Mouse (Mus musculus) CH12.LX (cell line): ENCODE measurements around the gene Dglucy.

Experiments
- EP300 ChIP-seq: IDR thresholded peaks from 2 replicates; pipeline ENCODE4 v1.6.1; 2011; ENCODE audit warnings: low read length, improper control_type of control experiment
- ETS1 ChIP-seq: conservative IDR thresholded peaks from 2 replicates; pipeline ENCODE4 v1.6.1; 2012; ENCODE audit warnings: low read depth, mild to moderate bottlenecking, inconsistent platforms, low read length, improper control_type of control experiment, moderate library complexity
- KAT2A ChIP-seq: IDR thresholded peaks from 2 replicates; pipeline ENCODE4 v1.6.1; 2012; ENCODE audit warnings: low read length, improper control_type of control experiment, inconsistent platforms; ENCODE audit not compliant: insufficient replicate concordance
- POLR2A ChIP-seq: IDR thresholded peaks from 2 replicates; pipeline ENCODE4 v1.6.1; 2011; ENCODE audit warnings: low read depth, mild to moderate bottlenecking, improper control_type of control experiment, low read length

GRCm38 (mm10) chr12:100877936-100878335 is 99.1 kb downstream of the Dglucy start:
- no peak for TF ChIP-seq KAT2A
- TF ChIP-seq POLR2A, result no peak
- TF ChIP-seq ETS1, result no peak
- no peak for TF ChIP-seq EP300
